Mouse (Mus musculus): ENCODE results near the gene Dppa3. TPM values are rescaled to one million over a fixed set of nuclear protein-coding genes. Genes with fewer than 3 reads are reported as not detected.
A peak's percentile ranks its signal among the peaks of the same experiment; 100 is the strongest.

The Dppa3 gene
- total RNA-seq, 2 experiments from 2014 or later: not detected

DNA sequence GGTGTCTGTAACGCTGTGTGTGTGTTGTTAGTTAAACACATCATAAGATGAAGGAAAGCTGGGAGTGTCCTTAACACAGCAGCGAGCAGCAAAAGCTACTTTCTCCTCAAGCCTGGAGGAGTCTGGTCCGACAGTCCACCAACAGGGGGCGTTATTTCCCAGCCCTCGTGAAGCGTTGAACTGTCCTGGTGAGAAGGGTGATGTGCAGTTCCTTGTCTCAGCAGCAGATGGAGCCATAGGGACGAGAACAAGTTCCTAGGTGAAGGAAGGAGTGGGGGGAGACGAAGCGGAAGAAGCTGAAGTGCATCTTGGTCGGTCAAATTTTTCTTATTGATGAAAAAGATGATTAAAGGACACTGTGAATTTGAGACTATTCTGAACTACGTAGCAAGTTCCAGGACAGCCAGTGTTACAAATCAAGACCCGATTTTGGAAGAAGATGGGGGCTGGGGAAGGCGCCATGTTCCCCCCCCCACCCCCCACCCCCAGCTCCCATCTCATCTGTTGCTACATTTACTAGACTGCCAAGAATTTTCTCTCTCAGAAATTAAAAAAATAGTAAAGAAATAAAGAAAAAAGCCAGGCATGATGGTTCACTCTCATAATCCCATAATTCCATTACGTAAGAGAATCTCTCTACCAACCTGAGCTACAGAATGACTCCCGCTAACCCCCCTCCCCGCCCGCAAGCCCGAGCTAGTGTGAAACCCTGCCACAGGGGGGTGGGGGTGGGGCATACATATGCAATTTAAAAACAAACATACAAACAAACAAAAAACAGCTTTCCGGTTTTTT, 43.4 kb downstream of the Dppa3 start:
- peak; percentile 75 for DNase-seq

DNA sequence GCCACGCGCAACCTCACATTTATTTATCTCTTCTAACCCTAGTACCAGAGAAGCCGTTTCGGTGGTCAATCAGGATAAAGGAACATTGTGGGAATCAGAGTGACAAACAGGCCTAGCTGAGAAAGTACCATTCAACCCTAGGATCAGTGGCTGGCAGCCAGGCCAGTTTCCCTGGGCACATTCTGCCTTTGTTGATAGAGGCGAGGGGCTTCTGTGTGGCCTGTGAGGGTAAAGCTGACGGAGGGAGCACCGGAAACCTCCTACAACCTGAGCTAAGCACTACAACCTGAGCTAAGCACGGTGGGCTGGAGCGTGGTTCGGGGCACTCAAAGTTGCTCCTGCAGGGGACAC, 44.0 kb downstream of the Dppa3 start:
- DNase-seq: no peak

DNA sequence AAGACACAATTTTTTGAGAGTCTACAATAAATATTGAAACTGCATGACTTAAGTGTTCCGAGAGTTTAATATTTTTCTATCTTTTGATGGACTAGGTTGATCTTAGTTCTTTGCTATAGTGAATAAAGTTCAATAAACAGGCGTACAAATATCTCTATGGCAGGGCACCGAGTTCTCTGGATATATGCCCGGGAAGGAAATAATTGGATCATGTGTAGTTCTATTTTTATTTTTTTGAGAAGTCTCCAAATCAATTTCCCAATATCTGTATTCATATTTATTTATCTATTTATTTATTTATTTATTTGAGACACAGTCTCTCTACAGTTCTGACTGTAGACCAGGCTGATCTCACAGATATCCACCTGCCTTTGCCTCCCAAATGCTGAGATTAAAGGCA, 44.6 kb downstream of the Dppa3 start:
- no peak for DNase-seq

DNA sequence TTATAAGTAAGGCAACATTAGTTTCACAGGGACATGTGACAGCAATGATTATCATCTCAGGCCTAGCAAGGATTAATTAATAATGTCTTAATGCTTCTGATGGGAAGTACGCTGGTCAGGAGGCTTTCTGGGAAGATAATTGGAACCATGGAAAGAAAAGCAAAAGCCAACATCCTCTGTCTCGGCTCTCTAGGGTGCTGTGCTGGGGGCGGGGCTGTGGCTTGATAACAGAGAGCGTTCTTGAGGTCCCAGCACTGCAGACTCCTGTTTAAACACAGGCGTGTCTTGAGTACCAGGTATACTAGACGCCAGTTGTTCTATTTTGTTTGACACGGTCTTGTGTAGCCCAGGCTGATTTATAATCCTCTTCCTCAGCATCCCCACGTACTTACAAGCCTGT, 46.5 kb downstream of the Dppa3 start:
- no peak for DNase-seq

Other genes with a start within 250 kb of the Dppa3 start
- under 1 TPM; 0.82 to 0.88 TPM for gene Rimklb, start 127.6 kb upstream of the Dppa3 start, total RNA-seq (2021)
- 10 to 100 TPM; 51.1 to 85.7 TPM for gene Mfap5, start 120.6 kb upstream of the Dppa3 start, total RNA-seq (2021)
- not detected for gene Aicda, start 72.6 kb upstream of the Dppa3 start, total RNA-seq (2021)
- 1 to 10 TPM; 1.8 to 1.9 TPM for gene Apobec1, start 24.0 kb upstream of the Dppa3 start, total RNA-seq (2021)
- not detected for gene Gdf3, start 16.3 kb upstream of the Dppa3 start, total RNA-seq (2021)
- gene Nanog, start 81.1 kb downstream of the Dppa3 start, total RNA-seq (2021): not detected
- gene Slc2a3, start 175.2 kb downstream of the Dppa3 start, total RNA-seq (2021): 1 to 10 TPM in 1 of 2 experiments, under 1 TPM in 1; 0.88 to 1.4 TPM
- 10 to 100 TPM; 18.4 to 20.9 TPM for gene Foxj2, start 193.5 kb downstream of the Dppa3 start, total RNA-seq (2021)
- under 1 TPM; 0.82 to 0.91 TPM for gene C3ar1, start 229.8 kb downstream of the Dppa3 start, total RNA-seq (2021)
- gene Necap1, start 248.1 kb downstream of the Dppa3 start, total RNA-seq (2021): 10 to 100 TPM; 17.4 to 18.3 TPM